Mouse (Mus musculus): Measurements from ENCODE around the gene Zbtb8os. TPM values are rescaled to one million over a fixed set of nuclear protein-coding genes. Genes with fewer than 3 reads are reported as not detected.
A peak's percentile ranks its signal among the peaks of the same experiment; 100 is the strongest.

The Zbtb8os gene
- polyA plus RNA-seq (2015; fragmentation: Nextera tagmentation; extraction: Ambion mirVana) = 18.3 and 29.5 TPM in 2 replicates

GRCm38 (mm10) chr4:129335216-129336074, at the start of gene Zbtb8os, which contains the start of gene Rbbp4:
Gene Zbtb8os (plus strand): TSS chr4:129335695.
Gene Rbbp4 (minus strand): TSS chr4:129335370.
- Histone ChIP-seq H3K9me3 (replicated peaks) (no peaks in the 10 kb centered on the region), H3K4me1 (peaks cover 49% of the 10 kb centered on the region), H3K27ac (replicated peaks) (peak within 1 kb of the TSS; percentile 100), H3K27me3 (replicated peaks) (no peaks in the 10 kb centered on the region), H3K36me3 (peaks cover 7% of the 10 kb centered on the region; the same call in 1 of the 2 replicates), H3K4me3 (replicated peaks) (peak within 1 kb of the TSS; percentile 86), H3K4me2 (peak within 1 kb of the TSS; percentile 86), H3K9ac (replicated peaks) (peak within 1 kb of the TSS; percentile 95)
- ATAC-seq (ENCODE audit: low FRiP score) = peak; percentile 99
- WGBS = under 1% methylated on average over 55 of the region's 73 CpGs

GRCm38 (mm10) chr4:129286001-129286682, 49.4 kb upstream of the Zbtb8os start:
- Histone ChIP-seq H3K9me3 (replicated peaks) (no peaks in the 10 kb centered on the region), H3K9ac (replicated peaks) (0 out of 2 replicates have a peak overlapping the region, but pooled peaks have one; percentile 55), H3K27me3 (replicated peaks) (peaks cover 8% of the 10 kb centered on the region), H3K27ac (replicated peaks) (0 out of 2 replicates have a peak overlapping the region, but pooled peaks have one; percentile 23), H3K4me3 (replicated peaks) (no peak overlapping the region), H3K36me3 (no peaks in the 10 kb centered on the region), H3K4me1 (peaks cover 22% of the 10 kb centered on the region), H3K4me2 (peak overlapping the region; percentile 87)
- no peak for ATAC-seq (ENCODE audit: low FRiP score)
- 54% methylated on average over 5 of the region's 5 CpGs for WGBS

GRCm38 (mm10) chr4:129286683-129287471, 48.6 kb upstream of the Zbtb8os start:
- H3K4me3 ChIP-seq (replicated peaks) = peak overlapping the region; percentile 49
- peak overlapping the region; percentile 23; the same call in 1 of the 2 replicates for H3K27ac ChIP-seq (replicated peaks)
- peaks cover 8% of the 10 kb centered on the region for H3K27me3 ChIP-seq (replicated peaks)
- H3K9me3 ChIP-seq (replicated peaks) = no peaks in the 10 kb centered on the region
- no peaks in the 10 kb centered on the region for H3K36me3 ChIP-seq
- 2% methylated on average over 27 of the region's 28 CpGs for WGBS
- H3K4me1 ChIP-seq = peaks cover 22% of the 10 kb centered on the region
- peak overlapping the region; percentile 87 for H3K4me2 ChIP-seq
- H3K9ac ChIP-seq (replicated peaks) = peak overlapping the region; percentile 55
- ATAC-seq (ENCODE audit: low FRiP score) = peak; percentile 61

- Histone ChIP-seq H3K4me2 (peak within 1 kb of the TSS; percentile 87), H3K27me3 (replicated peaks) (peaks cover 8% of the 10 kb centered on the region), H3K9ac (replicated peaks) (peak within 1 kb of the TSS; percentile 55), H3K27ac (replicated peaks) (peak within 1 kb of the TSS; percentile 23; the same call in 1 of the 2 replicates), H3K4me1 (peaks cover 22% of the 10 kb centered on the region), H3K4me3 (replicated peaks) (peak within 1 kb of the TSS; percentile 49), H3K9me3 (replicated peaks) (no peaks in the 10 kb centered on the region), H3K36me3 (no peaks in the 10 kb centered on the region)
- no peak; the same call in 1 of the 2 replicates for ATAC-seq (ENCODE audit: low FRiP score)
- WGBS = 1% methylated on average over 47 of the region's 53 CpGs
Measured at GRCm38 (mm10) chr4:129287472-129287981, 48.0 kb upstream of the Zbtb8os start, which contains the start of gene Sync. Gene Sync (plus strand): TSS chr4:129287617.

GRCm38 (mm10) chr4:129288067-129288466, 47.4 kb upstream of the Zbtb8os start:
- Histone ChIP-seq H3K9ac (replicated peaks) (peak overlapping the region; percentile 55), H3K27me3 (replicated peaks) (peaks cover 8% of the 10 kb centered on the region)

GRCm38 (mm10) chr4:129289671-129290070, 45.8 kb upstream of the Zbtb8os start:
- Histone ChIP-seq H3K27me3 (replicated peaks) (peaks cover 8% of the 10 kb centered on the region), H3K9ac (replicated peaks) (no peak overlapping the region), H3K36me3 (no peaks in the 10 kb centered on the region), H3K9me3 (replicated peaks) (no peaks in the 10 kb centered on the region), H3K27ac (replicated peaks) (no peak overlapping the region), H3K4me3 (replicated peaks) (no peak overlapping the region), H3K4me2 (no peak overlapping the region), H3K4me1 (peaks cover 22% of the 10 kb centered on the region)
- no peak for ATAC-seq (ENCODE audit: low FRiP score)
- WGBS = 92% methylated on average over 8 of the region's 8 CpGs

More at GRCm38 (mm10) chr4:129288067-129288466, 47.4 kb upstream of the Zbtb8os start:
- Histone ChIP-seq H3K27ac (replicated peaks) (no peak overlapping the region; the same call in 1 of the 2 replicates), H3K4me2 (peak overlapping the region; percentile 87), H3K36me3 (no peaks in the 10 kb centered on the region), H3K4me1 (peaks cover 22% of the 10 kb centered on the region), H3K4me3 (replicated peaks) (peak overlapping the region; percentile 49), H3K9me3 (replicated peaks) (no peaks in the 10 kb centered on the region)
- no peak for ATAC-seq (ENCODE audit: low FRiP score)
- 40% methylated on average over 3 of the region's 3 CpGs for WGBS

GRCm38 (mm10) chr4:129292831-129293230, 42.7 kb upstream of the Zbtb8os start:
- no peak overlapping the region for H3K4me2 ChIP-seq
- WGBS = 54% methylated on average over 7 of the region's 7 CpGs
- H3K4me3 ChIP-seq (replicated peaks) = no peak overlapping the region
- no peak overlapping the region for H3K27ac ChIP-seq (replicated peaks)
- H3K36me3 ChIP-seq = no peaks in the 10 kb centered on the region
- no peaks in the 10 kb centered on the region for H3K9me3 ChIP-seq (replicated peaks)
- no peak for ATAC-seq (ENCODE audit: low FRiP score)
- H3K9ac ChIP-seq (replicated peaks) = no peak overlapping the region
- no peaks in the 10 kb centered on the region for H3K27me3 ChIP-seq (replicated peaks)
- H3K4me1 ChIP-seq = peaks cover 5% of the 10 kb centered on the region; the same call in 1 of the 2 replicates

- no peak for ATAC-seq (ENCODE audit: low FRiP score)
- WGBS = 54% methylated on average over 16 of the region's 16 CpGs
- Histone ChIP-seq H3K36me3 (no peaks in the 10 kb centered on the region), H3K4me2 (0 out of 2 replicates have a peak overlapping the region, but pooled peaks have one; percentile 1), H3K9ac (replicated peaks) (no peak overlapping the region), H3K9me3 (replicated peaks) (no peaks in the 10 kb centered on the region), H3K27me3 (replicated peaks) (no peaks in the 10 kb centered on the region), H3K4me3 (replicated peaks) (no peak overlapping the region), H3K4me1 (no peaks in the 10 kb centered on the region), H3K27ac (replicated peaks) (no peak overlapping the region)
Measured at GRCm38 (mm10) chr4:129293702-129294101, 41.8 kb upstream of the Zbtb8os start.

- no peaks in the 10 kb centered on the region for H3K27me3 ChIP-seq (replicated peaks)
- WGBS = 95% methylated on average over 2 of the region's 2 CpGs
- no peaks in the 10 kb centered on the region for H3K36me3 ChIP-seq
Measured at GRCm38 (mm10) chr4:129295188-129295587, 40.3 kb upstream of the Zbtb8os start.

GRCm38 (mm10) chr4:129296066-129296465, 39.4 kb upstream of the Zbtb8os start:
- Histone ChIP-seq H3K4me1 (no peaks in the 10 kb centered on the region), H3K9me3 (replicated peaks) (no peaks in the 10 kb centered on the region), H3K36me3 (no peaks in the 10 kb centered on the region), H3K4me3 (replicated peaks) (no peak overlapping the region), H3K9ac (replicated peaks) (no peak overlapping the region), H3K27me3 (replicated peaks) (no peaks in the 10 kb centered on the region), H3K27ac (replicated peaks) (no peak overlapping the region), H3K4me2 (no peak overlapping the region)
- ATAC-seq (ENCODE audit: low FRiP score) = no peak
- WGBS = 91% methylated on average over 7 of the region's 7 CpGs

More at GRCm38 (mm10) chr4:129295188-129295587, 40.3 kb upstream of the Zbtb8os start:
- ATAC-seq (ENCODE audit: low FRiP score) = no peak
- no peak overlapping the region for H3K9ac ChIP-seq (replicated peaks)
- no peak overlapping the region for H3K4me3 ChIP-seq (replicated peaks)
- no peak overlapping the region for H3K4me2 ChIP-seq
- H3K9me3 ChIP-seq (replicated peaks) = no peaks in the 10 kb centered on the region
- H3K27ac ChIP-seq (replicated peaks) = no peak overlapping the region
- no peaks in the 10 kb centered on the region for H3K4me1 ChIP-seq

All from neural tube, embryonic 15.5 days (tissue).